Mouse (Mus musculus) spleen, adult 2 months (tissue): Measurements from ENCODE around the gene Ccnb1.

Experiments used
- CTCF ChIP-seq: fragments of 200-500 bp; IDR thresholded peaks from 2 replicates; pipeline ENCODE4 v1.5.1; 2011; ENCODE audit warnings: mild to moderate bottlenecking, inconsistent platforms; ENCODE audit not compliant: insufficient read depth, insufficient read length, insufficient replicate concordance; ENCODE audit errors: extremely low read depth
- POLR2A ChIP-seq: fragments of 200-500 bp; IDR thresholded peaks from 2 replicates; pipeline ENCODE4 v1.6.1; 2011; ENCODE audit warnings: low read depth, low read length, inconsistent platforms

GRCm38 (mm10) chr13:100730153-100730860 lies 56.1 kb downstream of the Ccnb1 start:
- no peak for TF ChIP-seq CTCF
- no peak for TF ChIP-seq POLR2A
